Mouse (Mus musculus) kidney, embryonic 15.5 days (tissue): ENCODE measurements around the gene Mrpl20. TPM values are rescaled to one million over a fixed set of nuclear protein-coding genes. Genes with fewer than 3 reads are reported as not detected.
A peak's percentile ranks its signal among the peaks of the same experiment; 100 is the strongest.

Experiments used
- ATAC-seq: fragments of 200-750 bp; cut with Nextera tagmentation; replicated peaks from 2 replicates; pipeline ENCODE4 v1.8.0; 2017; ENCODE audit warnings: moderate TSS enrichment; ENCODE audit not compliant: low FRiP score
- H3K27ac ChIP-seq: fragments of 300-500 bp; sonication (generic); 2 replicates; pipeline ENCODE4 v1.5.1; 2015; ENCODE audit warnings: mild to moderate bottlenecking, inconsistent platforms
- H3K27me3 ChIP-seq: fragments of 300-500 bp; sonication (generic); 2 replicates; pipeline ENCODE4 v1.6.1; 2015; ENCODE audit warnings: inconsistent platforms
- H3K36me3 ChIP-seq: fragments of 300-500 bp; sonication (generic); 2 replicates; pipeline ENCODE4 v1.6.1; 2015; ENCODE audit warnings: inconsistent platforms
- H3K4me1 ChIP-seq: fragments of 300-500 bp; sonication (generic); 2 replicates; pipeline ENCODE4 v1.6.1; 2015; ENCODE audit warnings: inconsistent platforms
- H3K4me2 ChIP-seq: fragments of 300-500 bp; sonication (generic); 2 replicates; pipeline ENCODE4 v1.6.1; 2015; ENCODE audit warnings: moderate library complexity, mild to moderate bottlenecking, inconsistent platforms
- H3K4me3 ChIP-seq: fragments of 300-500 bp; sonication (generic); replicated peaks from 2 replicates; pipeline ENCODE4 v1.5.1; 2015; ENCODE audit warnings: mild to moderate bottlenecking, inconsistent platforms
- H3K9ac ChIP-seq: fragments of 300-500 bp; sonication (generic); 2 replicates; pipeline ENCODE4 v1.6.1; 2015; ENCODE audit warnings: mild to moderate bottlenecking, inconsistent platforms
- H3K9me3 ChIP-seq: fragments of 300-500 bp; sonication (generic); replicated peaks from 2 replicates; pipeline ENCODE4 v1.6.1; 2016; ENCODE audit warnings: inconsistent platforms
- WGBS: fragments of 180-500 bp; shearing (Covaris S2); methylation state at CpG from one replicate; pipeline ENCODE4 v1.1.7; 2015; ENCODE audit warnings: mixed read lengths; 5-methylcytosine and 5-hydroxymethylcytosine counted together
- polyA plus RNA-seq: library from polyadenylated mRNA; unstranded; fragments of >200 nt; fragmentation: Nextera tagmentation; extraction: Ambion mirVana; gene quantifications from 2 replicates; pipeline ENCODE4 v1.2.1, GENCODE M21; 2015

The Mrpl20 gene
- polyA plus RNA-seq, 1 experiment from 2014 or later: 217 TPM

DNA sequence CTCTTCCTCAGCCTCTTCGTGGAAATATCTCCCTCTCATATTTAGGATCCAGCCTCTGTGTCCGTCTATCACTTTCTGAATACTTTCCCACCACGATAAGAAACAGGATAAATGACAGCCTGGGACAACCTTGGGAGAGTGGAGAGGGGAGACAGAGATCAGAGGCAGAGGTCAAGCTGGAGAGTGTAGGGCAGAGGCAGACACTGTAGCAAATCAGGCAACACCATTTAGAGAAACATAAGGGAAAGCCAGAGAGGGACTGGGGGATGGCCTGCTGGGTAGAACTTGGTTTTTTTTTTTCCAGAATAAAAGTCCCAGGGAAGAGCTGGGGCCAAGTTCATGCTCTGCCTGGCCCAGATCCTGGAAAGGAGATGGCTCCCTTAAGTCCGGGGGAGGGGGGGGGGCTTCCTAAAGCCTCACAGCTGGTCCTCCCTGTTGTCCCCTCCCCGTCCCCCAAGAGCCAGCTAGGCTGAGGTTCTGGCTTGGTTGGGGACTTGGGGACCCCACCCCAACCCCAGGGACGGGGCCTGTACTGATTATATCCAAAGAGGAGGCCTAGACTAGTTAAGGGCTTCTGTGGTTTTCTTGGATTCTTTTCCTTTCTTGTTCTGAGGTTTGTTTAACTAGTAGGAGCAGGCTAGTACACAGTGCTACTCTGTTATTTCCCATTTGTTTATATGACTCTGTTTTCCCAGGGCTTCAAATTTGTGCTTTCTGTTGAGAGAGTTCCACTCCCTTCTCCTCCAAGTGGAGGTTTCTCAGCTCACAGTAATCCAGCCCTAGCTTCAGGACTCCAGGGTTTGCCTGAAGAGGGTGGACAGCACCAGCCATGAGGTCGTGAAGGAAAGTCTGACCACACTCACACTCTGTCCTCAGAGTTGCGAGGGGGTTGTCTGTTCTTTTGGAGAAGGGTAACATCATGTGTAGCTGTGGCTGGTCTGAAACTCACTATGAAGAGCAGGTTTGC is 35.8 kb downstream of the Mrpl20 start:
- Histone ChIP-seq H3K27me3 (no peaks in the 10 kb centered on the region), H3K9ac (no peak overlapping the region; the same call in 1 of the 2 replicates), H3K36me3 (peaks cover 14% of the 10 kb centered on the region), H3K4me1 (peaks cover 55% of the 10 kb centered on the region), H3K4me2 (peak overlapping the region; percentile 77), H3K27ac (peak overlapping the region; percentile 91), H3K9me3 (no peaks in the 10 kb centered on the region), H3K4me3 (no peak overlapping the region)
- 52% methylated on average over 8 of the region's 8 CpGs for WGBS
- ATAC-seq: no peak

DNA sequence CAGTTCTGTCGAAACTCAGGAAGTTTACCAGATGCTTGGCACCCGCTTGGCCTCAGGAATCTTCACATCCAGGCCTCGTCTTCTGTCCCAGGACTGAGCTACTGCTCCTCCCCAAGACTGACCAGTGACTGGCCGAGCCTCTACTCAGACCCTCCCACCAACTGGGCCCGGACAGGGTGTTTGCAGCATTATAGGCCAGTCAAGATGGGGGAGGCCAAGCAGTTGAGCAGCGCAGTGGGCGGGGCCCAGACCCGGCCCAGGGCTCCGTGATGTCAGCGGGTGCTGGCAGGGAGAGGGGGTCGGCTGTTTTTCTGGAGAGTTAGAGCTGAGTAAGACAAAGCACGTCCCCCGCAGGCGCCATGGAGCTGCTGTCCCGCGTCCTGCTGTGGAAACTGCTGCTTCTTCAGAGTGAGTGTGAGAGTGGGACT is 36.8 kb downstream of the Mrpl20 start, which contains the start of gene Mxra8:
Gene Mxra8, plus strand, starts transcription at position 198 of the 428 bp plus-strand sequence.
- peaks cover 16% of the 10 kb centered on the region for H3K36me3 ChIP-seq
- H3K9ac ChIP-seq: peak within 1 kb of the TSS; percentile 51
- H3K4me2 ChIP-seq: peak within 1 kb of the TSS; percentile 77
- H3K4me1 ChIP-seq: peaks cover 45% of the 10 kb centered on the region
- peak within 1 kb of the TSS; percentile 91 for H3K27ac ChIP-seq
- under 1% methylated on average over 16 of the region's 16 CpGs for WGBS
- no peaks in the 10 kb centered on the region for H3K9me3 ChIP-seq
- no peaks in the 10 kb centered on the region for H3K27me3 ChIP-seq
- peak; percentile 95 for ATAC-seq
- H3K4me3 ChIP-seq: peak within 1 kb of the TSS; percentile 50

DNA sequence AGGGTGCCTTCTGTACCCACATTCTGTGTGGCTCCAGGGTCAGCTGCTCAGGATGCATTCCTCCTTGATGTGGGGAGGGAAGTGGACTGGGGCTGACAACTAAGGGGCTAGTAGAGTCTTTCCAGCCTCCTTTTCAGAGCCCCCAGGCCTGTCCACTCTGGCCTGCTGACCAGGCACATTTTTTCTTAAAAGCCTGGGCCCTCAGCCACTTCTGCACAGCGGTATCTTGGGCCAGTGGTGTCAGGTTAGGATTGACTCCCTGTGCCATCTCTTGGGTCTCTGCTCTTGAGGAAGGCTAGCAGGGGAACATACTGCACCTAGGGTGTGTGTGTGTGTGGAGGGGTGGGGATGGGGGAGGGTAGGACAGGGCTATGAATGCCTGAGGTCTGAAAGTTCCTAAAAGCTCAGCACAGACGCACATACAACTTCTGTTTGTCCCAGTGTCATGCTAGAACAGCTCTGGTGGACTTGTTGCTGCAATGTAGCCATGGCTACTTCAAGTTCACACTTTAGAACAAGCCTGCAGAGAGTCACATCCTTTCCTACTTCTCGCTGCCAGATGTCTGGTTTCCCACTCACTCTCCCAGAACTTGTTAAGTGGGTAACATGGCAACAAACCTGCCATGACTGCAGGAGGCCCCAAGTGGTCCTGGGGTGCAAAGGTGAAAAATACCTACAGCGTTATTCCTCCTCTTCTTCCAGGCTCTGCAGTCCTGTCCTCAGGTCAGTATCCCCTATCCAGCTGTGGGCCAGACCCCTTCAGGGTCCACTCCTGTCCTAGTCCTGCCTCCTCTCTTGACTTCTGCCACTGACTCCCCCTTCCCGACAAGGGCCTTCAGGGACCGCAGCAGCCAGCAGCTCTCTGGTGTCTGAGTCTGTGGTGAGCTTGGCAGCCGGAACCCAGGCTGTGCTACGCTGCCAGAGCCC is 37.7 kb downstream of the Mrpl20 start:
- Histone ChIP-seq H3K9ac (peak overlapping the region; percentile 51), H3K4me1 (peaks cover 45% of the 10 kb centered on the region)

DNA sequence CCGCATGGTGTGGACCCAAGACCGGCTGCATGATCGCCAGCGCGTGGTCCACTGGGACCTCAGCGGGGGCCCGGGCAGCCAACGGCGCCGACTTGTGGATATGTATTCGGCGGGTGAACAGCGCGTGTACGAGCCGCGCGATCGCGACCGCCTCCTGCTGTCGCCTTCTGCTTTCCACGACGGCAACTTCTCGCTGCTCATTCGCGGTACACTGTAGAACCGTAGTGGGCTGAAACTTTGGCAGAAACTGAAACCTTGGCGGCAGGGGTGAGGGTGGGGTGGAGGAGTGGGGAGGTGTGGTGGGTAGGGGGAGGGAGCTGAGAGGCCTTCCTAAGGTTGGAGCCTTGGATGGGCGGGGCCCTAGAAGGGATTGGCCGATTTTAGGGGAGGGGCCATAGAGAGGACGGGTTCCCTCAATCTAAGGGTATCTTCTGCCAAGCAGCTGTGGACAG is 38.4 kb downstream of the Mrpl20 start:
- H3K4me2 ChIP-seq: peak overlapping the region; percentile 77
- no peaks in the 10 kb centered on the region for H3K9me3 ChIP-seq
- H3K27ac ChIP-seq: peak overlapping the region; percentile 33; the same call in 1 of the 2 replicates
- H3K36me3 ChIP-seq: peaks cover 16% of the 10 kb centered on the region
- peak overlapping the region; percentile 51 for H3K9ac ChIP-seq
- peak overlapping the region; percentile 50 for H3K4me3 ChIP-seq
- peak; percentile 26 for ATAC-seq
- peaks cover 45% of the 10 kb centered on the region for H3K4me1 ChIP-seq
- WGBS: under 1% methylated on average over 32 of the region's 32 CpGs
- no peaks in the 10 kb centered on the region for H3K27me3 ChIP-seq

More for the DNA sequence above, 37.7 kb downstream of the Mrpl20 start:
- ATAC-seq: peak; percentile 5
- WGBS: 10% methylated on average over 8 of the region's 8 CpGs
- H3K36me3 ChIP-seq: peaks cover 16% of the 10 kb centered on the region
- H3K4me2 ChIP-seq: peak overlapping the region; percentile 77
- peak overlapping the region; percentile 91 for H3K27ac ChIP-seq
- H3K4me3 ChIP-seq: peak overlapping the region; percentile 50
- H3K27me3 ChIP-seq: no peaks in the 10 kb centered on the region
- no peaks in the 10 kb centered on the region for H3K9me3 ChIP-seq

DNA sequence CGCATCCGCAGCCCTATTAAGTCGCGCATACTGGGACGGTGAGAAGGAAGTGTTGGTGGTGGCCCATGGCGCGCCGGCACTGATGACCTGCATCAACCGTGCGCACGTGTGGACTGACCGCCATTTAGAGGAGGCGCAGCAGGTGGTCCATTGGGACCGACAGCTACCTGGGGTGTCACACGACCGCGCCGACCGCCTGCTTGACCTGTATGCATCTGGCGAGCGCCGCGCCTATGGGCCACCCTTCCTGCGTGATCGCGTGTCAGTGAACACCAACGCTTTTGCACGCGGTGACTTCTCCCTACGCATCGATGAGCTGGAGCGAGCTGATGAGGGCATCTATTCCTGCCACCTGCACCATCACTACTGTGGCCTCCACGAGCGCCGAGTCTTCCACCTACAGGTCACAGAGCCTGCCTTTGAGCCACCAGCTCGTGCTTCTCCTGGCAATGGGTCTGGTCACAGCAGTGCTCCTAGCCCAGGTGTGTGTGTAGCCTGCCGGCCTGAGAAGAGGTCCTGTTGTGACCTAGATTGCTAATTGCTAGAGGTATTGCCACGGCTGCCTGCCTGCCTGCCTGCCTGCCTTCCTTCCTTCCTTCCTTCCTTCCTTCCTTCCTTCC is 39.1 kb downstream of the Mrpl20 start:
- Histone ChIP-seq H3K9me3 (no peaks in the 10 kb centered on the region), H3K9ac (no peak overlapping the region), H3K4me1 (peaks cover 50% of the 10 kb centered on the region), H3K27me3 (no peaks in the 10 kb centered on the region), H3K27ac (no peak overlapping the region), H3K4me2 (peak overlapping the region; percentile 77), H3K36me3 (peaks cover 16% of the 10 kb centered on the region), H3K4me3 (peak overlapping the region; percentile 50)
- no peak; the same call in 1 of the 2 replicates for ATAC-seq
- WGBS: 39% methylated on average over 38 of the region's 38 CpGs

DNA sequence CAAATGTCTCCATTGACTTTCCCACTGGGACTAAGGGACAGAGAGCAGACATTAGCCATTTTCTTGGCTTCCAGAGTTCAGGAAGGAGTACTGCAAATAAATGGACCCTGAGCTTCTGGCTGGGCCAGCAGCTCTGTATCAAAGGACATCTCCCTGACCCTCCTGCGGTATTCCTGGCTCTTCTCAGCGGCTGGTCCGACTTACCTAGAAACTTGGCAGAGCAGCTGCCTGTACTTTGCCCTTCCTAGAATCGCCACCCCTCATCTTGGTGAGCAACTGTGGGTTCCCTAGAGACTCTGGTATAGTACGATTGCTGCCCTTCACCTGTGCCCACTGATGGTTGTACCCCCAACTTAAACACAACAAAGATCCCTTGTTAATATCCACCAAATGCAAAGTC is 40.6 kb downstream of the Mrpl20 start:
- H3K4me3 ChIP-seq: no peak overlapping the region
- H3K27me3 ChIP-seq: no peaks in the 10 kb centered on the region
- H3K4me2 ChIP-seq: no peak overlapping the region
- H3K36me3 ChIP-seq: peaks cover 16% of the 10 kb centered on the region
- WGBS: 89% methylated on average over 5 of the region's 5 CpGs
- H3K9me3 ChIP-seq: no peaks in the 10 kb centered on the region
- H3K27ac ChIP-seq: no peak overlapping the region
- H3K4me1 ChIP-seq: peaks cover 49% of the 10 kb centered on the region
- no peak overlapping the region for H3K9ac ChIP-seq
- ATAC-seq: no peak

DNA sequence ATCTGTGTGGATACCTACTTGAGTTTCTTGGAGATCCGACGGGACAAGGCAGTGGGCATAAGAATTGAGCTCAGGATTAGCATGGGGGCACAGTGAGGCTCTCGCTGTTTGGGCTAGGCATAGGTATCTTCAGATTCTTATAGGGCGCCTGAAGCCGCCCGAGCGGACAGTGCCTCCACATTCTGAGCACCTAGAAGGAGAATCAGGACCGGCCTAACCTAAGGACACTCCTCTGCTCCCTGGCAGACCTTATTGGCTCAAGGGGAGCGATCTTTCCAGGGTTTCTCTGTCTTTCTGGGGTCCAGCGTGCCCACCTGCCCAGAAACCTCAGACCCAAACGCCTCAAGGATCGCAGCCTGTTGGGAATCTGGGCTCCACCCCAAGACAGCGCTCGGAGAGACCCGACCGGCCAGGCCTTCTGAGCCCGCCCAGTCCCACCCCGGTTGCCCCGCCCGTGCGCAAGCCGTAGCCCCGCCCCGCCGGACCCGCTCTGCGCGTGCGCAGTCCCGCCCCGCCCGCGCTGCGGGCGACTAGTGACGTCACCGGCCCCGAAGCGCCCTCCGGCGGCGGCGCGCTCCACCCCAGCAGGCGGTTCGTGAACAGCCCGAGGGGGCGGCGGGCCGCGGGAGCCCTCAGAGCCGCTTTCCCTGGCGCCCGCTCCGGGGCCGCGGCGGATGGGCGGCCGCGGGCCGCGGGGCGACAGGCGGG is 44.3 kb downstream of the Mrpl20 start, which contains the start of gene Dvl1:
Gene Dvl1, plus strand, starts transcription at position 532 of the 708 bp plus-strand sequence.
- H3K27ac ChIP-seq: peak within 1 kb of the TSS; percentile 75
- H3K9ac ChIP-seq: peak within 1 kb of the TSS; percentile 92
- ATAC-seq: peak; percentile 94
- H3K4me3 ChIP-seq: peak within 1 kb of the TSS; percentile 90
- peaks cover 16% of the 10 kb centered on the region for H3K36me3 ChIP-seq
- no peaks in the 10 kb centered on the region for H3K27me3 ChIP-seq
- H3K9me3 ChIP-seq: no peaks in the 10 kb centered on the region
- peak within 1 kb of the TSS; percentile 93 for H3K4me2 ChIP-seq
- 2% methylated on average over 57 of the region's 65 CpGs for WGBS
- H3K4me1 ChIP-seq: peaks cover 36% of the 10 kb centered on the region

DNA sequence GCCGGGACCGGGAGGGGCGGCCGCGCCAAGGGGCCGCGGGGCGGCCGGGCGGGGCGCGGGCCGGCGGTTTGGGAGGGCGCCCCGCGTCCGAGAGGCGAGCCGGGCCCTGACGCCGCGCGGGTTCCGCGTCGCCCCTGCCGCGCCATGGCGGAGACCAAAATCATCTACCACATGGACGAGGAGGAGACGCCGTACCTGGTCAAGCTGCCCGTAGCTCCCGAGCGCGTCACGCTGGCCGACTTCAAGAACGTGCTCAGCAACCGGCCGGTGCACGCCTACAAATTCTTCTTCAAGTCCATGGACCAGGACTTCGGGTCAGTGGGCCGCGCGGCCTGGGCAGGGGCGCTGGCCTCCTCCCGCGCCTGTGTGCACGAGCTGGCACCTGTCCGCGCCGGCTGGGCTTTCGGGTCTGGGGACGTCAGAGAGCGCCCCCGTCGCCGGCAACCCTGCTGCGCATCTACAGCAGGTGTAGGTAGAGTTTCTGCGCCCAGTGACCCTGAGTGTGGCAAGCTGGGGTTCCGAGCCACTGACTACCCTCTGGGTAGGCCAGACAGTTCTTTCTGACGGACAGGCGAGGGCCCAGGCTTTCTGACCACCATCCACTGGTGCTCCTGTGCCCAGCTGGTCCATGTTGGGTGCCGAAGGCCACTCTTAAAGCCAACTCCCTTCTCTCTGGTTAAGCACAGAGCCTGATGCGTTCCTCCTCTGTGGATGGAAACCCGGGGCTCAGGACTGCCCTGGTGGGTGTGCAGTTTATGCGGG is 45.1 kb downstream of the Mrpl20 start:
- ATAC-seq: peak; percentile 61
- H3K4me1 ChIP-seq: peaks cover 36% of the 10 kb centered on the region
- H3K9ac ChIP-seq: peak overlapping the region; percentile 92
- H3K9me3 ChIP-seq: no peaks in the 10 kb centered on the region
- 2% methylated on average over 51 of the region's 69 CpGs for WGBS
- H3K36me3 ChIP-seq: peaks cover 11% of the 10 kb centered on the region
- H3K4me3 ChIP-seq: peak overlapping the region; percentile 90
- H3K27me3 ChIP-seq: no peaks in the 10 kb centered on the region
- H3K27ac ChIP-seq: peak overlapping the region; percentile 75
- H3K4me2 ChIP-seq: peak overlapping the region; percentile 93

DNA sequence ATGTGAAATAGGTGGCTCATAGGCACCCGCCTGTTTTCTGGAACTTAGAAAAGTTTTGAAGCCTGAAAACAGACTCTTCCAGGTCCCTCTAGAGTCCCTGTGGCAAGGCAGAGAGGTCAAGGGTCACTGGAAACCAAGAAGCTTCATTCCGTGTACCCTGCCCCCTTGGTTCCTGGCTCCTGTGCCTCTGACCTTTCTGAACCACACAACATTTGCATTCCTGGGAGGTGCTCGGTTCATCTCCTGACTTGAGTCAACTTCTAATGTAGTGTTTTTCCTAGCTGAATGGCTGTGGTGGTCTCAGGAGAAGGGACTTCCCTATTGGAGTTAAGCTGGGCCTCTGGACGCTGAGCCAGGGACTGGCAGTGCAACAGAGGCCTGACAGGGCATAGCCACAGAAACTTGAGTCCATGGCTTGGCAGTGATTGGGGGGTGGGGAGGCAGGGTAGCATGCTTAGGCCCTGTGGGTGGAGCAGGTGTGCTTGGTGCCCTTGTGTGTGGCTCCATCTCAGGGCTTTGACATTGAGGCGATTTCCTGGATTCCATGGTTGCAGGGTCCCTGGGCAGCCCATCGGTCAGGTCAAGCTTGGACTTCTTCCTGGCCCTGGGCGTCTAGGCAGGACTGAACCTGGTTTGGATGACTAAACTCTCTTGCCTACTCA is 45.9 kb downstream of the Mrpl20 start:
- H3K4me1 ChIP-seq: peaks cover 36% of the 10 kb centered on the region
- 58% methylated on average over 7 of the region's 7 CpGs for WGBS
- H3K4me2 ChIP-seq: peak overlapping the region; percentile 93
- peak overlapping the region; percentile 75; the same call in 1 of the 2 replicates for H3K27ac ChIP-seq
- H3K4me3 ChIP-seq: peak overlapping the region; percentile 90
- ATAC-seq: no peak
- peak overlapping the region; percentile 92 for H3K9ac ChIP-seq
- H3K36me3 ChIP-seq: peaks cover 9% of the 10 kb centered on the region; the same call in 1 of the 2 replicates
- H3K27me3 ChIP-seq: no peaks in the 10 kb centered on the region
- H3K9me3 ChIP-seq: no peaks in the 10 kb centered on the region

DNA sequence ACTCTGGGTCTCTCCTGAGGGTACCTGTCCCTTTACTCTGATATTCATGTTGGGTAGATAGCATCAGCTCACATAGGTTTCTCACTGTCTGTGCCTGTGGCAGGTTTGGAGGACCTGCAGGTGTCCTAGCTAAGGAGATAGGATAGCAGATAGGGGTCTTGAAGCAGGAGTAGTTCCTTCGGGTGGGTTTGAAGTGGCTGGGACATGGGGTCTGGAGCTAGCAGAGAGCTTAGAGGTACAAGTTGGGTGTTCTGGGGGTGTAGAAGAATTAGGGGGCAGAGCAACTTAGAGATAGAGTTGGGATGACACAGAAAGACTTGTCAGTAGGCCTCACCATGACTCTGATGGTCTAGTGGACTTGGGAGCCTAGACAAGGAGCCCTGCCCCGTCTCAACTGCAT is 46.7 kb downstream of the Mrpl20 start:
- WGBS: 81% methylated on average over 2 of the region's 2 CpGs

More for the DNA sequence above, 46.7 kb downstream of the Mrpl20 start:
- Histone ChIP-seq H3K4me3 (no peak overlapping the region), H3K9ac (peak overlapping the region; percentile 10; the same call in 1 of the 2 replicates), H3K27ac (no peak overlapping the region), H3K36me3 (peaks cover 14% of the 10 kb centered on the region), H3K4me2 (peak overlapping the region; percentile 93; the same call in 1 of the 2 replicates), H3K27me3 (no peaks in the 10 kb centered on the region), H3K9me3 (no peaks in the 10 kb centered on the region), H3K4me1 (peaks cover 36% of the 10 kb centered on the region)
- ATAC-seq: no peak
